Mouse (Mus musculus) spleen, adult 2 months (tissue): ENCODE measurements around the gene Rpl10a. TPM values are rescaled to one million over a fixed set of nuclear protein-coding genes. Genes with fewer than 3 reads are reported as not detected.

Source experiments
- DNase-seq, 2 experiments: peaks; one replicate each; pipeline versions ENCODE4 v3.0.0 to v3.0.0-alpha.2; 2012 to 2021; ENCODE audit warnings: low spot score in 2 of 2, low read depth in 1 of 2
- H3K27ac ChIP-seq: fragments of 200-500 bp; 2 replicates; pipeline ENCODE4 v1.5.1; 2012; ENCODE audit warnings: low read length, inconsistent platforms; ENCODE audit not compliant: insufficient read depth
- H3K27me3 ChIP-seq: fragments of 200-500 bp; 2 replicates; pipeline ENCODE4 v1.6.1; 2012; ENCODE audit warnings: mild to moderate bottlenecking, moderate library complexity, low read length, inconsistent platforms; ENCODE audit not compliant: control insufficient read depth, insufficient read depth
- H3K36me3 ChIP-seq: fragments of 200-500 bp; 2 replicates; pipeline ENCODE4 v1.6.1; 2012; ENCODE audit warnings: mild to moderate bottlenecking, low read length, inconsistent platforms; ENCODE audit not compliant: control insufficient read depth, insufficient read depth
- H3K4me1 ChIP-seq: fragments of 200-500 bp; 2 replicates; pipeline ENCODE4 v1.6.1; 2011; ENCODE audit warnings: inconsistent platforms; ENCODE audit not compliant: control insufficient read depth, insufficient read depth, insufficient read length
- H3K4me3 ChIP-seq: fragments of 200-500 bp; 2 replicates; pipeline ENCODE4 v1.5.1; 2011; ENCODE audit warnings: mild to moderate bottlenecking, inconsistent platforms; ENCODE audit not compliant: insufficient read depth, insufficient read length; ENCODE audit errors: extremely low read depth
- CTCF ChIP-seq: fragments of 200-500 bp; IDR thresholded peaks from 2 replicates; pipeline ENCODE4 v1.5.1; 2011; ENCODE audit warnings: mild to moderate bottlenecking, inconsistent platforms; ENCODE audit not compliant: insufficient read depth, insufficient read length, insufficient replicate concordance; ENCODE audit errors: extremely low read depth
- POLR2A ChIP-seq: fragments of 200-500 bp; IDR thresholded peaks from 2 replicates; pipeline ENCODE4 v1.6.1; 2011; ENCODE audit warnings: low read depth, low read length, inconsistent platforms
- WGBS: fragments of 180-500 bp; shearing (Covaris S2); methylation state at CpG from one replicate; pipeline ENCODE4 v1.1.7; 2018; 5-methylcytosine and 5-hydroxymethylcytosine counted together
- polyA plus RNA-seq: library from polyadenylated mRNA; depleted of rRNA; stranded (reverse); fragments of >200 nt; gene quantifications from 2 replicates; pipeline ENCODE4 v1.2.3, GENCODE M21; 2012

Gene Rpl10a
- polyA plus RNA-seq, 1 experiment, result 4,168 TPM

DNA sequence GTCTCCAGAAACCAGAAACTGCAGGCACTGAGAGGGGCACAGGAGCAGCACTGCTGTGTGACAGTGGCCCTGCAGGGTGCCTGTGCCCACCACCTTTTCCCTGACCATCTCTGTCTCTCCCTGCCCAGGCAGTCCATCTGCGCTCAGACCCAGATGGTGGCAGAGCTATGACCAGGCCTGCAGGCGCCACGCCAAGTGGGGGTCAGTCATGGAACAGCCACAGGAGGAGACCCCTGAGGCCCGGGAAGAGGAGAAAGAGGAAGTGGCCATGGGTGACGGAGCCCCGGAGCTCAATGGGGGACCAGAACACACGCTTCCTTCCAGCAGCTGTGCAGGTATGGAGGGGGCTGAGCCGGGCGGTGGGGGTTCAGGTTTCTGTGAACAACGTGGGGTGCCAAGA lies 42.1 kb upstream of the Rpl10a start:
- Histone ChIP-seq H3K27me3 (no peaks in the 10 kb centered on the region), H3K4me3 (no peak overlapping the region), H3K36me3 (no peaks in the 10 kb centered on the region), H3K27ac (no peak overlapping the region), H3K4me1 (peaks cover 9% of the 10 kb centered on the region; the same call in 1 of the 2 replicates)
- no peak for TF ChIP-seq POLR2A
- TF ChIP-seq CTCF, result no peak
- 41% methylated on average over 10 of the region's 10 CpGs for WGBS
- no peak for DNase-seq

DNA sequence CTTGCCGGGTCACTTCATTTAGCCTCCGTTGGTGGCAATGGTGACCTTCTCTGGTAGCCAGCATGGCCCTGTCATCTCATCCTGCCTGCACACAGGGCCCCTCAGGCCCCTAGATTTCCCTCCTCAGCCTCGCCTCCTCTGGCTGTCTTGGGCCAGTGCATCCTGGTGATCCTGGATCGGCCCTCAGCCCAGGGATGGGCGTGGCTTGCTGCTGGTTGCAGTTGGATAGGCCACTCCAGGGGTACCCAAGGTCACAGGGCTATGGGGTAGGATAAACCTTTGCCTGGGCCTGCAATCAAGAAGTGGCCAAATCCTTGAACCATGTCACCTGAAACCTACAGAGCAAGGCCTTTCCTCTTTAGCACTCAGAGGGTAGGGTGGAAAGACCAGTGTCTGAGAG lies 41.3 kb upstream of the Rpl10a start:
- no peaks in the 10 kb centered on the region for H3K36me3 ChIP-seq
- no peaks in the 10 kb centered on the region for H3K27me3 ChIP-seq
- peaks cover 2% of the 10 kb centered on the region; the same call in 1 of the 2 replicates for H3K4me1 ChIP-seq
- H3K4me3 ChIP-seq, result no peak overlapping the region
- H3K27ac ChIP-seq, result no peak overlapping the region
- 79% methylated on average over 5 of the region's 5 CpGs for WGBS
- TF ChIP-seq POLR2A, result no peak
- no peak for TF ChIP-seq CTCF
- DNase-seq, result no peak

- H3K4me3 ChIP-seq, result no peak overlapping the region
- H3K27ac ChIP-seq, result no peak overlapping the region
- H3K4me1 ChIP-seq, result no peaks in the 10 kb centered on the region
- no peak for TF ChIP-seq POLR2A
- TF ChIP-seq CTCF, result no peak
- no peak for DNase-seq
- H3K36me3 ChIP-seq, result no peaks in the 10 kb centered on the region
- WGBS, result 40% methylated on average over 8 of the region's 8 CpGs
- H3K27me3 ChIP-seq, result no peaks in the 10 kb centered on the region
Observed at GRCm38 (mm10) chr17:28287578-28287977, 40.7 kb upstream of the Rpl10a start.

GRCm38 (mm10) chr17:28287980-28288379 lies 40.3 kb upstream of the Rpl10a start:
- WGBS, result 40% methylated on average over 5 of the region's 5 CpGs
- TF ChIP-seq CTCF (peak; percentile 27; the same call in 1 of the 2 replicates), POLR2A (no peak)
- Histone ChIP-seq H3K27ac (no peak overlapping the region), H3K36me3 (no peaks in the 10 kb centered on the region), H3K4me3 (no peak overlapping the region), H3K4me1 (no peaks in the 10 kb centered on the region), H3K27me3 (no peaks in the 10 kb centered on the region)
- peak in 1 of 2 experiments; percentile 19 for DNase-seq

- Histone ChIP-seq H3K27me3 (no peaks in the 10 kb centered on the region), H3K4me3 (no peak overlapping the region), H3K4me1 (peaks cover 8% of the 10 kb centered on the region; the same call in 1 of the 2 replicates), H3K27ac (no peak overlapping the region), H3K36me3 (no peaks in the 10 kb centered on the region)
- WGBS, result 68% methylated on average over 3 of the region's 3 CpGs
- TF ChIP-seq CTCF (no peak), POLR2A (no peak)
- no peak for DNase-seq
Observed at GRCm38 (mm10) chr17:28290262-28290661, 38.0 kb upstream of the Rpl10a start.

GRCm38 (mm10) chr17:28290671-28291070 lies 37.6 kb upstream of the Rpl10a start:
- no peaks in the 10 kb centered on the region for H3K27me3 ChIP-seq
- H3K27ac ChIP-seq, result no peak overlapping the region
- H3K4me1 ChIP-seq, result peaks cover 8% of the 10 kb centered on the region; the same call in 1 of the 2 replicates
- 54% methylated on average over 11 of the region's 11 CpGs for WGBS
- no peak overlapping the region for H3K4me3 ChIP-seq
- H3K36me3 ChIP-seq, result no peaks in the 10 kb centered on the region
- TF ChIP-seq POLR2A, result no peak
- TF ChIP-seq CTCF, result no peak
- DNase-seq, result no peak

GRCm38 (mm10) chr17:28291346-28291745 lies 36.9 kb upstream of the Rpl10a start:
- TF ChIP-seq CTCF (no peak), POLR2A (no peak)
- Histone ChIP-seq H3K36me3 (no peaks in the 10 kb centered on the region), H3K27ac (no peak overlapping the region), H3K27me3 (no peaks in the 10 kb centered on the region), H3K4me1 (peaks cover 8% of the 10 kb centered on the region; the same call in 1 of the 2 replicates), H3K4me3 (no peak overlapping the region)
- 30% methylated on average over 7 of the region's 7 CpGs for WGBS
- DNase-seq, result no peak

DNA sequence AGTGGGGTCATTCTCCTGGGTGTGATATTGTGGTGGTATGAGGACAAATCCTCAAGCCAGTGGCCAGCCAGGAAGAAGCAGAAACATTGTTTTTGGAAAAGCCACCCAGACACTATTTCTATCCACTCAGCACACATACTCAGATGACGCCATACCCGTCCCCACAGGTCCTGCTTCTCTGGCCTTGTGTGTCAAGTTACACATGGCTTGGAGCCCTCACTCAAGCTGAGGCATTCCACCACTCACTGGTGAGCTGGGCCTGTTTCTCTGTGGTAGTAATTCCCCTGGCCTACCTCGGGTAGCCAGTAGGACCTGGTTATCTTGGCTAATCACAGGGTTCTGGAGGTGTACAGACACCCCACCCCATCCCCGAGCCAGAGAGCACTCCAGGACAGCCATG lies 34.6 kb upstream of the Rpl10a start:
- Histone ChIP-seq H3K27ac (no peak overlapping the region), H3K27me3 (no peaks in the 10 kb centered on the region), H3K36me3 (peaks cover 3% of the 10 kb centered on the region; the same call in 1 of the 2 replicates), H3K4me1 (peaks cover 8% of the 10 kb centered on the region; the same call in 1 of the 2 replicates), H3K4me3 (no peak overlapping the region)
- TF ChIP-seq POLR2A, result no peak
- TF ChIP-seq CTCF, result no peak
- DNase-seq, result no peak
- WGBS, result 71% methylated on average over 4 of the region's 4 CpGs
